Mouse (Mus musculus) urinary bladder, postnatal 36 days (tissue): ENCODE data around the gene Ankrd2.
"Not testable (repeated sequence)": the region's sequence is repeated elsewhere in the genome, so short reads cannot be mapped to it uniquely, and the experiment has no call there.

ENCODE experiments used
- DNase-seq, 2 experiments: peaks; one replicate each; pipeline ENCODE4 v3.0.0; 2022; ENCODE audit warnings: low spot score in 2 of 2, mixed read lengths in 1 of 2

Ankrd2 gene

GRCm38 (mm10) chr19:42055881-42056280 is 20.1 kb downstream of the Ankrd2 start:
- peak in 1 of 2 experiments; percentile 79 for DNase-seq

- DNase-seq = no peak
Observed at GRCm38 (mm10) chr19:42056719-42057409, 21.1 kb downstream of the Ankrd2 start.

GRCm38 (mm10) chr19:42058426-42058825 is 22.6 kb downstream of the Ankrd2 start:
- DNase-seq = no peak

DNA sequence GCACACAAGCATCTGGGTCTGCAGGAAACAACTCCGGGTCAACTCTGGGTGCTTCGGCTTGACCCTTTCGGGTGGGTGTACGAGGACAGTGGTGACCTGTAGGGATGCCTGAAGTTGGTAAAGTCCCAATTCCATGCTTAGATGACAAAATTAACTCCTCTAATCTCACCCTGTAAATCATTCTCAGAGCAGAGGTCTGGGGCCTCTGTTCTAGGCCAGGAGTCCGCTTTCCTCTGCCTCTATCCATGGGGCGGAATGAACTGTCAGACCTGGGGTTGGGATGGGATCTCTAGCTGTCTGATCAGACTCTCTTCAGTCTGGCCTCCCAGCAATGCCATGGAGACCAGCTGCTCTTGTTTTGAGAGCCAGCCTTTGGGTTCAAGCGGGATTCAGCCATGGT is 25.6 kb downstream of the Ankrd2 start:
- no peak for DNase-seq

DNA sequence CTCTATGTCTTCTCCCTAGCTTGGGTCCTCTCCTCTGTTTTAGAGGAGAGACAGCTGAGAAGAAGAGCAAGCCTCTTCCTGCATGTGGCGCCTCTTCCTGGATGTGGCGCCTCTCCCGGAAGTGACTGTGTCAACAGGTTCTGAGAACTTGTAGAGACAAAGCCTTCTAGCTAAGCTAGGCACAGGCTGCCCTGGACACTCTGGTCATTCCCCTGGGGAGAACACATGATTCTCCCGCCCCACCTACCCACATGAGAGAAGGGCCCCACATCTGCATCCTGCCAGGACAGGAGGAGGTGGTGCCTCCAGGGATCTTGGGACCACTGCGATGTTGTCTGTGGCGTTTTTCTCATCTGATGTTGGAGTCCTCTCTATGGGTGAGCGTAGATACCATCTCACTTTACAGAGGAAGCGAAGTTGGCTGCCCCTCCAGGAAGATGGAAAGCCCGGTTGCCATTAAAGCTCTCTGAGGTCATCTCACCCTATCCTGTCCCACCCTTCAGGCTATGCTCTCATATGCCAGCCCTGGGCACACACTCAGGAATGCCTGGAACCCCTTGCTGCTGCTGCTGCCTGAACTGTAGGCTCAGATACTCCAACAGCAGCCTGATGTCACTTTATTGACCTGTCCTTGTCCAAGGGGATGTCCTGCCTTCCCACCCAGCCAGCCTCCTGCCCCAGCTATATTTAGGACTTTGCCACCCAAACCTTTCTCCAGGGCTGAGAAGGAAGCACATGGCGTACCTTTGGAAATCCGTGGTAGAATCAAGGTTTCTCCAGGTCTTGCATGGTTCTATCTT is 32.8 kb downstream of the Ankrd2 start:
- no peak for DNase-seq

DNA sequence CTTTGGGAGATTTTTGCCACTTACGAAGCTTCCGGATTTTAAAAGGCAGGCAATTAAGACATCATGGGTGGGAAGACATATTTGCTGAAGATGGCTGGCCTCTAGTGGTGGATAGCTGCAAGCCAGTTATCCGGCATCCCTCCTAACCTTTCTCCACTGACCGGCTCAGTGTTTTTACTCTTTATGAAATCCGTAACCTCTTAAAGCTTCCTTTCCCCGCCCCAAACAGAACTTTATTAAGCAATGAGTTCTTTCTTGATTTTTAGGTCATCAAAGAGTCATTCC is 33.4 kb downstream of the Ankrd2 start:
- DNase-seq = peak in 1 of 2 experiments; percentile 25

GRCm38 (mm10) chr19:42071221-42071620 is 35.4 kb downstream of the Ankrd2 start:
- no peak for DNase-seq

- DNase-seq = no peak
Observed at GRCm38 (mm10) chr19:42071886-42072608, 36.2 kb downstream of the Ankrd2 start.

DNA sequence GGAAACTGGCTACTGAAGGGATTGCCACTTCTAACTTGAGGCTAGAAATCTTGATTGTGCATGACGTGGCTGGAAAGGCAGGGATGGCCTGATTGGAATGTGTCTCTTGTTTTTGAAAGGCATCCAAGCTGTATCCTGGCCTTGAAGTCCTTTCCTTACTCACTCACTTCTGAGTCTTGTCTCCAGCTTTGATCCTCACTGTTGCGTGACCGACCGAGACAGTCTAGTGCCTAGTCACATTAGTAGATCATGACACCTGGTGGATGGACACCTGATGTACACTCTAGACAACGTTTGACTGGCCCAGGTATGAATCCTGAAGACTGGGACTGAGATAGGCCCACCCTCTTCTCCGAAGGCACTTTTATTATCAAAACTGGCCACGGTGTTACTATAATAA is 37.0 kb downstream of the Ankrd2 start:
- DNase-seq = no peak

DNA sequence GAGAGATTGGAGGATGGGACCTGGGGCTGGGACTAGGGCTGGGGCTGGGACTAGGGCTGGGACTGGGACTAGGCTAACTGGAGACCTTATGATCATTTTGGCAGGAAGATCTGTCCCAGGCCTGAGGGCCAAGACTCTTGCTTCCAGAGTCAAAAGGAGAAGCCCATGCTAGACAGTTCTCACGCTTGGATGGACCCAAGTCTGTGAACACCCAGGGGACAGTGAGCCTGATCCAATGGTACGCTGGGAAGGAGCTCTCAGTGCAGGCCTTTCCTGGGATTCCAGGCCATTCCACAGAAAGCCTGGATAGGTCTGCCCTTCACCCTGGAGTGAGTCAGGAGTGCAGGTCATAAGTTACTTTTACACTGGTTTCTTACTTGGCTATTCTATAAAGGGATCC is 39.3 kb downstream of the Ankrd2 start:
- no peak for DNase-seq

- no peak for DNase-seq
Observed at GRCm38 (mm10) chr19:42075992-42076391, 40.2 kb downstream of the Ankrd2 start.

- DNase-seq = no peak
Observed at GRCm38 (mm10) chr19:42078566-42078965, 42.8 kb downstream of the Ankrd2 start.

DNA sequence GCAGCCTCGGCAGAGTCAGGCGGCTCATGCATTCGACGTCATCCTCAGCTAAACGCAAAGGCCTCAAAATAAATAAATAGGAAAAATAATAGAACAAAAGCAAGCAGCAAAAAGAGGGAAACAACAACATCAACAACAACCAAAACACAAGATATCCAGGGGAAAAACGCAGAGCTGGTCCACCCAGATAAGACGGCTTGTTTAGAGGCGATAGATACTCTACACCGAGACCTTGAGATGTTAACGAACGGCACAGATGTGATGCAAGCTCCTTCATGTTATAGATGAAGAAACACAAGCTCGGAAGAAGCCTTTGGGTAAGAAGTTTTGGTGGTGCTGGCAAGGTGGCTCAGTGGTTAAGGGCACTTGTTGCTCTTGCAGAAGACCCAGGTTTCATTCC is 43.2 kb downstream of the Ankrd2 start:
- no peak for DNase-seq

DNA sequence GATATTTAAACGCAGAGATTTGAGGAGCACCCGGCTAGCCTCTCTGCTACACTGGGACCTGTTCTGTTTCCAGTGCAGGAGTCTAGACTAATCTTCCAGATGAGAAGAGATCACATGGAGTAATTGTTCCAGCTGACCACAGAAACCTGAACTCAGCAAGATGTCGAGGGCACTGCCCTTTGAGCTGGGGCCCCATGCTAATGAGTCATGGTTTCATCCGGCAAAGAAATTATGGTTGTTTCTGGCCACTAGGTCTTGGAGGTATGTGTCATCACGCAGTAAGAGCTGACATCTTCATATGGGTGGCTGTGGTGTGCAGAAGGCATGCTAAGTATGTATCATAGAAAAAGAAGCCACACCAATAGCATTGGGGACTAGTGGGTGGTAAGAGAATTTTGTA is 44.1 kb downstream of the Ankrd2 start:
- no peak for DNase-seq

- DNase-seq = no peak
Observed at GRCm38 (mm10) chr19:42080469-42080868, 44.7 kb downstream of the Ankrd2 start.

GRCm38 (mm10) chr19:42081613-42082012 is 45.8 kb downstream of the Ankrd2 start:
- DNase-seq = not testable (repeated sequence)

DNA sequence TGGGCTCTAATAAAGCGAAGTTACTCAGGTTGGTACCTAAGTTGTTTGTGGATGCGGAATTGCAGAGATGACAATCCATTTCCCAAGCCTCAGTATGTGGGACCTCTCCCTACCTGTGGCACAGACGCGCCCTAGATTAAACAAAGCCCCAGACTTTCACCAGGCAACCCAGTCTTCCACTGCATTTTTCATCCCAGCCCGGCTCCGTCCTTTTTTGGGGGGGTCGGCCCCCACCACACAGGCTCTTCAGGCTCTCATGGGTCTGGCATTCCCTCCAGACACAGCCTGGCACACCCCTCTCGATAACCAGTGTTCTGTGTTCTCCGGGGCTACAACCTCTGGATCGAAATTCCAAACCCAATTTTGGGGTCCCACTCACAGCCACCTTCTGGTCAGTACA is 49.9 kb downstream of the Ankrd2 start:
- DNase-seq = no peak

DNA sequence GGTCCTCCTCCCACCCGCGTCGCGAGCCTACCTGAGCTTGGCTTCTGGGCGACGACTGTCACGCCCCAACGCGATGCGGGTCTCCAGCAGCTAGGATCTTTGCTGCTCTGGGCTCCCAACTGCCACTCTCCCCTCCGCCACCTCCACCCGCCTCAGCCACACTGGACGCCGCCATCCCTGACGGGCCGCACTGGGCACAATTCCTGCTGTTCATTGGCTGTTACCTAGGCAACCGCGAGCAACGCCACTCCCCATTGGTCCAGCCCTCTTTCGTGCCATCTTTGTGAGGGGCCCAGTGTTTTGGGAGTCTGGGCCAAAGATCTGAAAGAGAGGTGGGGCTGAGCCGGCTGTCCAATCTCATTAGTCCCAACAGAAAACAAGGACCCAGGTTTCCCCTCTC is 50.4 kb downstream of the Ankrd2 start, which contains the start of gene Morn4:
TSS of gene Morn4 (minus strand) at position 192 of the 400 bp plus-strand sequence.
- peak; percentile 53 to 69 for DNase-seq

GRCm38 (mm10) chr19:42089103-42089747 is 53.4 kb downstream of the Ankrd2 start:
- peak; percentile 44 to 46 for DNase-seq

GRCm38 (mm10) chr19:42089748-42090595 is 54.2 kb downstream of the Ankrd2 start, which contains the start of gene Pi4k2a:
TSS of gene Pi4k2a (plus strand) at chr19:42090470.
- DNase-seq = peak; percentile 96 to 99

DNA sequence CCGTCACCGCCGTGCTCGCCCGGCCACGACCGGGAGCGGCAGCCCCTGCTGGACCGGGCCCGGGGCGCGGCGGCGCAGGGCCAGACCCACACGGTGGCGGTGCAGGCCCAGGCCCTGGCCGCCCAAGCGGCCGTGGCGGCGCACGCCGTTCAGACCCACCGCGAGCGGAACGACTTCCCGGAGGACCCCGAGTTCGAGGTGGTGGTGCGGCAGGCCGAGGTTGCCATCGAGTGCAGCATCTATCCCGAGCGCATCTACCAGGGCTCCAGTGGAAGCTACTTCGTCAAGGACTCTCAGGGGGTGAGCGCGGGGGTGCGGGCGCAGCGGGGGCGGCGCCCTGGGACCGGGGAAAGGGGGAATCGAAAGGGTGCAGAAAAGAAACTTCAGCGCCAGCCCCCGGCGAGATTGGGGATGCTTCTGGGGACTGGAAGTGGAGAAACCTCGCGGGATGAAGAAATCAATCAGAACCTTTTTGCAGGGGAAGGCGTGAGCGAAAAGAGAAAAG is 54.9 kb downstream of the Ankrd2 start:
- DNase-seq = no peak
